Mouse (Mus musculus): Measurements from ENCODE around the gene Rasl10b. TPM values are rescaled to one million over a fixed set of nuclear protein-coding genes. Genes with fewer than 3 reads are reported as not detected.

Gene Rasl10b
- total and polyA plus RNA-seq, 2 experiments, result 0.12 to 0.18 TPM

DNA sequence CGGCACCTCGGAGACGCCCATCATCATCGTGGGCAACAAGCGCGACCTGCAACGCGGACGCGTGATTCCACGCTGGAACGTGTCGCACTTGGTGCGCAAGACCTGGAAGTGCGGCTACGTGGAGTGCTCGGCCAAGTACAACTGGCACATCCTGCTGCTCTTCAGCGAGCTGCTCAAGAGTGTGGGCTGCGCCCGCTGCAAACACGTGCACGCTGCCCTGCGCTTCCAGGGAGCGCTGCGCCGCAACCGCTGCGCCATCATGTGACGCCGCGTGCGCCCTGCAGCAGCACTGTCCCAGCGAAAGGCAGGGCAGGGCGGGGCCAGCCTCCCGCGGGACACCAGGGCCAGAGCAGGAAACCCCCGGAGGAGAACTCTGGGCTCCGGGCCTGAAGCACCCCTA is 9.6 kb downstream of the Rasl10b start:
- no peaks in the 10 kb centered on the region for H3K79me2 ChIP-seq (ENCODE audit: control insufficient read depth, insufficient read depth, low read length)
- no peak overlapping the region for H3K9ac ChIP-seq (ENCODE audit: low read depth, low read length)
- DNase-seq (ENCODE audit: extremely low read depth, low read depth, low spot score), result no peak
- H3K27ac ChIP-seq (replicated peaks; ENCODE audit: insufficient read depth, low read depth, low read length), result no peak overlapping the region
- WGBS, result 10% methylated on average over 38 of the region's 38 CpGs
- H3K36me3 ChIP-seq (ENCODE audit: control insufficient read depth, insufficient read depth, low read length), result no peaks in the 10 kb centered on the region
- H3K4me1 ChIP-seq (ENCODE audit: control insufficient read depth, insufficient read depth, low read length), result no peaks in the 10 kb centered on the region
- peaks cover 12% of the 10 kb centered on the region for H3K27me3 ChIP-seq (ENCODE audit: control insufficient read depth, insufficient read depth, low read length)
- TF ChIP-seq CTCF (IDR thresholded peaks at IDR 0.05; ENCODE audit: low read depth, low read length) (peak; percentile 28; the same call in 1 of the 2 replicates), POLR2A (IDR thresholded peaks at IDR 0.05; ENCODE audit: extremely low read depth, insufficient read depth, low read length) (no peak)
- H3K4me3 ChIP-seq (ENCODE audit: insufficient read depth, low read depth, low read length), result no peak overlapping the region

DNA sequence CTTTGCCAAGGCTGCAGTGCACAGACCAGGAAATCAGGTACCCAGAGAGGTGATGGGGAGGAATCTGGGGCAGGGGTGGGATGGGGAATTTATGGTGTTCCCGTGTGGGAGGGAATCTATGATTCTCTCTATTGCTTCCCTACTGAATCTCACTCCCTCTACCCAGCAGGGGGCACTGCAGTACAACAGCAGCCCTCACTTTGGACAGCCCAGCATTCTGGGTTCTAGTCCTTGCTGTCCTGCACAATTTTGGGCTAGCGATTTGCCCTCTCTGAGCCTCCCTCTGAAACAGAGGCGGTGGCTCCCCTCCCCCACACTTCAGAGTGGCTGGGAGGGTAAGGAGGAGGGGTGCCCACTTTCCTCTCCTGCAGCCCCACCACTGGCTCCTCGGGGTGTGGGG is 11.4 kb downstream of the Rasl10b start:
- H3K4me3 ChIP-seq (ENCODE audit: insufficient read depth, low read depth, low read length), result no peak overlapping the region
- no peaks in the 10 kb centered on the region for H3K4me1 ChIP-seq (ENCODE audit: control insufficient read depth, insufficient read depth, low read length)
- H3K27ac ChIP-seq (replicated peaks; ENCODE audit: insufficient read depth, low read depth, low read length), result no peak overlapping the region
- H3K9ac ChIP-seq (ENCODE audit: low read depth, low read length), result no peak overlapping the region
- no peak for DNase-seq (ENCODE audit: extremely low read depth, low read depth, low spot score)
- WGBS, result 44% methylated on average over 4 of the region's 4 CpGs
- peaks cover 12% of the 10 kb centered on the region for H3K27me3 ChIP-seq (ENCODE audit: control insufficient read depth, insufficient read depth, low read length)
- H3K79me2 ChIP-seq (ENCODE audit: control insufficient read depth, insufficient read depth, low read length), result no peaks in the 10 kb centered on the region
- H3K36me3 ChIP-seq (ENCODE audit: control insufficient read depth, insufficient read depth, low read length), result no peaks in the 10 kb centered on the region
- TF ChIP-seq CTCF (IDR thresholded peaks at IDR 0.05; ENCODE audit: low read depth, low read length) (peak; percentile 27; the same call in 1 of the 2 replicates), POLR2A (IDR thresholded peaks at IDR 0.05; ENCODE audit: extremely low read depth, insufficient read depth, low read length) (no peak)

DNA sequence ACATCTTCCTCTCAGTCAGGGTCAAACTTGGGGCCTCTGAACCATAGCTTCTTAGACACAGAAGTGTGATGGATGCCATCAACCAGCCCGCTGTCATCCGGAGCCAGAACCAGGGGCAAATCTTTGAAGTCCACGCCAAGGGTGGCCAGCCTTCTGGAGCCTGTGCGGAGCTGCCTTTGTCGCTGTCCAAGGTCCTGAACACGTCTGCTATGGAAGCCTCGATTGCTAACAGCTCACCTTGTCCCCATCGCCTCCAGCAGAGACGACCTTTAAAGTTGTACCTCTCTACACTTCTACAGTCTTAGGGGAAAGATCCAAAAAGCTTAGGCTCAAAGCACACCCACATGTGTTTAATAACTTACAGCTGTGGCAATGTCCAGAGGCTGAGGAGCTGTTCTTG is 12.4 kb downstream of the Rasl10b start:
- H3K4me3 ChIP-seq (ENCODE audit: insufficient read depth, low read depth, low read length), result no peak overlapping the region
- WGBS, result 2% methylated on average over 9 of the region's 9 CpGs
- no peak for DNase-seq (ENCODE audit: extremely low read depth, low read depth, low spot score)
- no peaks in the 10 kb centered on the region for H3K36me3 ChIP-seq (ENCODE audit: control insufficient read depth, insufficient read depth, low read length)
- peaks cover 12% of the 10 kb centered on the region for H3K27me3 ChIP-seq (ENCODE audit: control insufficient read depth, insufficient read depth, low read length)
- no peaks in the 10 kb centered on the region for H3K79me2 ChIP-seq (ENCODE audit: control insufficient read depth, insufficient read depth, low read length)
- no peak overlapping the region for H3K27ac ChIP-seq (replicated peaks; ENCODE audit: insufficient read depth, low read depth, low read length)
- no peaks in the 10 kb centered on the region for H3K4me1 ChIP-seq (ENCODE audit: control insufficient read depth, insufficient read depth, low read length)
- H3K9ac ChIP-seq (ENCODE audit: low read depth, low read length), result no peak overlapping the region
- TF ChIP-seq CTCF (IDR thresholded peaks at IDR 0.05; ENCODE audit: low read depth, low read length), result no peak
- no peak for TF ChIP-seq POLR2A (IDR thresholded peaks at IDR 0.05; ENCODE audit: extremely low read depth, insufficient read depth, low read length)

DNA sequence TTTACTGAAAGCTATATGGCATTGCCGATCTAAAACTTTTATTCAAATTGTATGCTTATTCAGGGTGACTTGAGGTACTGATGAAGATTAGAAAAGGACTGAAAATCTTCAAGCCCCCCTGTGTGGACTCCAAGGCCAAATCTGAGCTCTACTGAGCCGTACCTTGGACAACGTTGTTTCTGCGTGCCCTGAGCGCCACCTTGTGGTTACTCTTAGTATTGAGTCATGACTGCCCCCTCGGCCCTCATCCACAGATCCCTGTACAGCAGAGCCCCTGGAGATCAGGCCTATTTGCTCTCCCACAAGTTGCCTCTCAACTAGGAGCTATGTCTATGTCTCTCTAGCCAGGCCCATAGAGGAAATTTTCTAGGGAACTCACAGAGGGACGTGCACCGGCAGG is 15.7 kb downstream of the Rasl10b start:
- H3K36me3 ChIP-seq (ENCODE audit: control insufficient read depth, insufficient read depth, low read length), result no peaks in the 10 kb centered on the region
- no peak overlapping the region for H3K27ac ChIP-seq (replicated peaks; ENCODE audit: insufficient read depth, low read depth, low read length)
- H3K9ac ChIP-seq (ENCODE audit: low read depth, low read length), result no peak overlapping the region
- TF ChIP-seq CTCF (IDR thresholded peaks at IDR 0.05; ENCODE audit: low read depth, low read length) (peak; percentile 91), POLR2A (IDR thresholded peaks at IDR 0.05; ENCODE audit: extremely low read depth, insufficient read depth, low read length) (no peak)
- DNase-seq (ENCODE audit: extremely low read depth, low read depth, low spot score), result no peak
- H3K79me2 ChIP-seq (ENCODE audit: control insufficient read depth, insufficient read depth, low read length), result no peaks in the 10 kb centered on the region
- no peak overlapping the region for H3K4me3 ChIP-seq (ENCODE audit: insufficient read depth, low read depth, low read length)
- 6% methylated on average over 8 of the region's 8 CpGs for WGBS
- H3K4me1 ChIP-seq (ENCODE audit: control insufficient read depth, insufficient read depth, low read length), result no peaks in the 10 kb centered on the region
- H3K27me3 ChIP-seq (ENCODE audit: control insufficient read depth, insufficient read depth, low read length), result peaks cover 6% of the 10 kb centered on the region

DNA sequence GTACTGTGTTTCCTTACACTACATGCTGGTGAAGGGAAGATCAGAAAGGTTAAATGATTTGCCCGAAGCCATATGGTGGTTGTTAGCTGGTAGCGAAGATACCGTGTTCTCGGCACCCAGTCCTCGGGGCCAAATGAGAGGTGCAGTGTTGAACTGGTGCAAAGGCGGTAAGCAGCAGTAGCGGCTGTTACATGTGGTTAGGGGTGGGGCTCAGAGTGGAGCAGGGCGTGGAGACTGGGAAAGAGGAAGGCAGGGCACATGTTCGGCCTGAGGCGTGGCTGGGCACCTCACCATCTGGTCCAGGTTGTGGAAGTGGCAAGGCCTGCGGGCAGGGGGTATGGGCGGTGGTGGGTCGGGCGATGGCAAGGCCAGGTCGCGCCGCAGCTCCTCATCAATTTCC is 18.0 kb downstream of the Rasl10b start:
- Histone ChIP-seq H3K79me2 (ENCODE audit: control insufficient read depth, insufficient read depth, low read length) (no peaks in the 10 kb centered on the region), H3K27me3 (ENCODE audit: control insufficient read depth, insufficient read depth, low read length) (peaks cover 6% of the 10 kb centered on the region), H3K36me3 (ENCODE audit: control insufficient read depth, insufficient read depth, low read length) (no peaks in the 10 kb centered on the region), H3K9ac (ENCODE audit: low read depth, low read length) (no peak overlapping the region), H3K27ac (replicated peaks; ENCODE audit: insufficient read depth, low read depth, low read length) (no peak overlapping the region), H3K4me3 (ENCODE audit: insufficient read depth, low read depth, low read length) (no peak overlapping the region), H3K4me1 (ENCODE audit: control insufficient read depth, insufficient read depth, low read length) (no peaks in the 10 kb centered on the region)
- no peak for DNase-seq (ENCODE audit: extremely low read depth, low read depth, low spot score)
- 31% methylated on average over 17 of the region's 17 CpGs for WGBS
- no peak for TF ChIP-seq CTCF (IDR thresholded peaks at IDR 0.05; ENCODE audit: low read depth, low read length)
- TF ChIP-seq POLR2A (IDR thresholded peaks at IDR 0.05; ENCODE audit: extremely low read depth, insufficient read depth, low read length), result no peak

DNA sequence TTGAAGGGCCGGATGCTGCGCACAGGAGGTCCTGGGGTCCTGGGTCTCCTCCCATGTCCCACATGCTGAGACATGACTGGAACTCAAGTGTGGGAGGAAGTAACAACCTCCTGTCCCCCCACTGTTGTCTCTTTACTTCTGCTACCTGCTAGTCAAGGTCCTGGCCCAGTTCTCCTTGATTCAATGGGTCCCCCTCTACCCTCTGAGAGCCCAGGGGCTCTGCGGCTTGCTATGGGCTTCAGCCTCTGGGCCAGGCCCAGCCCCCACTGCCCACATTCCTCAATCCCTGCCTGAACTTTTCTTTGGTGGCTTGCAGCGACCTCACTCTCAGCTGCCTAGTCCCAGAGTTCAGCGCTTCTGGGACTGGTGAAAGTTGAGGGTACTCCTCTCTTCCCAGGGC is 20.4 kb downstream of the Rasl10b start, which contains the start of gene Gas2l2:
TSS of gene Gas2l2 (minus strand) at position 101 of the 400 bp plus-strand sequence.
- Histone ChIP-seq H3K27me3 (ENCODE audit: control insufficient read depth, insufficient read depth, low read length) (peaks cover 6% of the 10 kb centered on the region), H3K4me3 (ENCODE audit: insufficient read depth, low read depth, low read length) (no peak within 1 kb of the TSS), H3K36me3 (ENCODE audit: control insufficient read depth, insufficient read depth, low read length) (no peaks in the 10 kb centered on the region), H3K4me1 (ENCODE audit: control insufficient read depth, insufficient read depth, low read length) (no peaks in the 10 kb centered on the region), H3K9ac (ENCODE audit: low read depth, low read length) (no peak within 1 kb of the TSS), H3K27ac (replicated peaks; ENCODE audit: insufficient read depth, low read depth, low read length) (no peak within 1 kb of the TSS), H3K79me2 (ENCODE audit: control insufficient read depth, insufficient read depth, low read length) (no peaks in the 10 kb centered on the region)
- no peak for DNase-seq (ENCODE audit: extremely low read depth, low read depth, low spot score)
- WGBS, result 70% methylated on average over 5 of the region's 5 CpGs
- TF ChIP-seq CTCF (IDR thresholded peaks at IDR 0.05; ENCODE audit: low read depth, low read length) (no peak), POLR2A (IDR thresholded peaks at IDR 0.05; ENCODE audit: extremely low read depth, insufficient read depth, low read length) (no peak)
